Mouse (Mus musculus): ENCODE results near the gene Rabl3. TPM values are rescaled to one million over a fixed set of nuclear protein-coding genes. Genes with fewer than 3 reads are reported as not detected.
A peak's percentile ranks its signal among the peaks of the same experiment; 100 is the strongest.

Gene Rabl3
- total RNA-seq, 1 experiment = 8.3 TPM

DNA sequence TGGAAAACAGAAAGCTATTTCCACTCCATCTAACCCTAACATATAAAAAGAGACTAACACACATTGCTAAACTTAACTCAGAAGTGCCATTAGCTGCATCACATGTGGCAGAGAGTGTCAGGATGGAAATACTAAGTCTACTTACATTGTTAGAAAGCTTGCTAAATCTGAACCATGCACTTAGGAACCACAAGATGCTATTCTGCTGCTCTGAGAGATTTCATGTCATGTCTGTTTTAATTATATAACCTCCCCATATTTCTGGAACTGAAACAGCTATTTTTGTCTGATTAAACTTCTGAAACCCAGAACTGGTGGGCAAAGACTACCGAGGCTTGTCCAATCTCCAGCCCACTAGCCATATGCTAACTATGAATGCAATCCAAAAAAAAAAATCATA lies 7.6 kb upstream of the Rabl3 start:
- peaks cover 16% of the 10 kb centered on the region for H3K36me3 ChIP-seq (ENCODE audit: control insufficient read depth, insufficient read depth, low read length, poor library complexity, severe bottlenecking)
- in situ Hi-C loops (cut with MboI; ENCODE audit: low sequenced_read_pairs in 2 of 2, unreplicated experiment in 2 of 2) = no loop called here
- DNase-seq (ENCODE audit: low read depth, low spot score) = no peak
- H3K9me3 ChIP-seq (ENCODE audit: control insufficient read depth, insufficient read depth, low read depth, low read length) = no peaks in the 10 kb centered on the region
- TF ChIP-seq ZC3H11A (IDR thresholded peaks at IDR 0.05; ENCODE audit: borderline replicate concordance, low read depth, low read length) = no peak
- no peak for TF ChIP-seq HCFC1 (IDR thresholded peaks at IDR 0.05; ENCODE audit: borderline replicate concordance, insufficient read depth, low read length)
- no peak for TF ChIP-seq CHD2 (IDR thresholded peaks at IDR 0.05; ENCODE audit: low read depth, low read length)
- TF ChIP-seq ZNF384 (IDR thresholded peaks at IDR 0.05; ENCODE audit: low read depth, low read length) = no peak
- TF ChIP-seq MAFK (IDR thresholded peaks at IDR 0.05; ENCODE audit: insufficient read depth, low read depth, low read length) = no peak
- no peak overlapping the region for H3K4me3 ChIP-seq (ENCODE audit: insufficient read depth in 1 of 2, low read depth in 1 of 2, low read length in 2 of 2, poor library complexity in 1 of 2, severe bottlenecking in 1 of 2)
- 0 out of 4 replicates have a peak, but pooled peaks cover 0 to 2% of the 10 kb centered on the region in 2 experiments for H3K4me1 ChIP-seq (ENCODE audit: control insufficient read depth in 2 of 2, insufficient read depth in 2 of 2, low read length in 2 of 2, poor library complexity in 1 of 2)
- no peak overlapping the region for H3K27ac ChIP-seq (ENCODE audit: insufficient read depth, low read depth, low read length, poor library complexity, severe bottlenecking)
- no peak overlapping the region for H3K9ac ChIP-seq (ENCODE audit: insufficient read depth, low read depth, low read length, poor library complexity, severe bottlenecking)

- Histone ChIP-seq H3K4me3 (ENCODE audit: insufficient read depth in 1 of 2, low read depth in 1 of 2, low read length in 2 of 2, poor library complexity in 1 of 2, severe bottlenecking in 1 of 2) (no peak overlapping the region), H3K27ac (ENCODE audit: insufficient read depth, low read depth, low read length, poor library complexity, severe bottlenecking) (no peak overlapping the region), H3K9ac (ENCODE audit: insufficient read depth, low read depth, low read length, poor library complexity, severe bottlenecking) (no peak overlapping the region), H3K9me3 (ENCODE audit: control insufficient read depth, insufficient read depth, low read depth, low read length) (no peaks in the 10 kb centered on the region), H3K4me1 (ENCODE audit: control insufficient read depth in 2 of 2, insufficient read depth in 2 of 2, low read length in 2 of 2, poor library complexity in 1 of 2) (peaks cover 0 to 2% of the 10 kb centered on the region in 2 experiments; a peak in 3 of 4 replicates), H3K36me3 (ENCODE audit: control insufficient read depth, insufficient read depth, low read length, poor library complexity, severe bottlenecking) (peaks cover 16% of the 10 kb centered on the region)
- DNase-seq (ENCODE audit: low read depth, low spot score) = no peak
- TF ChIP-seq ZC3H11A (IDR thresholded peaks at IDR 0.05; ENCODE audit: borderline replicate concordance, low read depth, low read length) (no peak), ZNF384 (IDR thresholded peaks at IDR 0.05; ENCODE audit: low read depth, low read length) (no peak), MAFK (IDR thresholded peaks at IDR 0.05; ENCODE audit: insufficient read depth, low read depth, low read length) (no peak)
- in situ Hi-C loops (cut with MboI; ENCODE audit: low sequenced_read_pairs in 2 of 2, unreplicated experiment in 2 of 2) = no loop called here
These were observed 6.2 kb upstream of the Rabl3 start for GRCm38 (mm10) chr16:37533369-37534068.

- Histone ChIP-seq H3K4me1 (ENCODE audit: control insufficient read depth in 2 of 2, insufficient read depth in 2 of 2, low read length in 2 of 2, poor library complexity in 1 of 2) (peaks cover 0 to 6% of the 10 kb centered on the region in 2 experiments; a peak in 3 of 4 replicates), H3K9me3 (ENCODE audit: control insufficient read depth, insufficient read depth, low read depth, low read length) (no peaks in the 10 kb centered on the region), H3K4me3 (ENCODE audit: insufficient read depth in 1 of 2, low read depth in 1 of 2, low read length in 2 of 2, poor library complexity in 1 of 2, severe bottlenecking in 1 of 2) (peak overlapping the region; percentile 91 to 95), H3K36me3 (ENCODE audit: control insufficient read depth, insufficient read depth, low read length, poor library complexity, severe bottlenecking) (peaks cover 8% of the 10 kb centered on the region), H3K27ac (ENCODE audit: insufficient read depth, low read depth, low read length, poor library complexity, severe bottlenecking) (peak overlapping the region; percentile 62), H3K9ac (ENCODE audit: insufficient read depth, low read depth, low read length, poor library complexity, severe bottlenecking) (peak overlapping the region; percentile 94)
- DNase-seq (ENCODE audit: low read depth, low spot score) = no peak
- TF ChIP-seq CHD2 (IDR thresholded peaks at IDR 0.05; ENCODE audit: low read depth, low read length) = no peak
- no peak for TF ChIP-seq ZNF384 (IDR thresholded peaks at IDR 0.05; ENCODE audit: low read depth, low read length)
- TF ChIP-seq HCFC1 (IDR thresholded peaks at IDR 0.05; ENCODE audit: borderline replicate concordance, insufficient read depth, low read length) = no peak
- TF ChIP-seq ZC3H11A (IDR thresholded peaks at IDR 0.05; ENCODE audit: borderline replicate concordance, low read depth, low read length) = no peak
- TF ChIP-seq MAFK (IDR thresholded peaks at IDR 0.05; ENCODE audit: insufficient read depth, low read depth, low read length) = no peak
- in situ Hi-C loops (cut with MboI; ENCODE audit: low sequenced_read_pairs in 2 of 2, unreplicated experiment in 2 of 2) = no loop called here
These were observed 460 bp upstream of the Rabl3 start for GRCm38 (mm10) chr16:37539240-37539610.

DNA sequence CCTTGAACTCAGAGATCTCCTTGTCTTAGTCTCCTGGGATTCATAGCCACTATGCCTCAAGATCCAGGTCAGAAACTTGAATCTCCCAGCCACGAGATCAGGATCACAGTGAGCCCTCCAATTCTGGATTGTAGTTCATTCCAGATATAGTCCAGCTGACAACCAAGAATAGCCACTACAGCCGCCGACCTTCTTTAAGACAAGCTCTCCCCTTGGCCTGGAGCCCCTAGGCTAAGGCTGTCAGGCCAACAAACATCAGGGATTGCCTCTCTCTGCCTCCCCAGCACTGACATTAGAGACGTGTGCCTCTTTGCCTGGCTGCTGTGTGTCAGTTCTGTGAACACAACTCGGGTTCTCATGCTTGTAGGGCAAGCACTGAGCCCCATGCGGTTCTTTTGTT lies 1.1 kb downstream of the Rabl3 start:
- Histone ChIP-seq H3K4me3 (ENCODE audit: insufficient read depth in 1 of 2, low read depth in 1 of 2, low read length in 2 of 2, poor library complexity in 1 of 2, severe bottlenecking in 1 of 2) (peak overlapping the region in 1 of 2 experiments; percentile 95; a peak in 1 of 4 replicates), H3K4me1 (ENCODE audit: control insufficient read depth in 2 of 2, insufficient read depth in 2 of 2, low read length in 2 of 2, poor library complexity in 1 of 2) (peaks cover 0 to 6% of the 10 kb centered on the region in 2 experiments; a peak in 3 of 4 replicates), H3K9me3 (ENCODE audit: control insufficient read depth, insufficient read depth, low read depth, low read length) (no peaks in the 10 kb centered on the region), H3K9ac (ENCODE audit: insufficient read depth, low read depth, low read length, poor library complexity, severe bottlenecking) (no peak overlapping the region), H3K36me3 (ENCODE audit: control insufficient read depth, insufficient read depth, low read length, poor library complexity, severe bottlenecking) (peaks cover 6% of the 10 kb centered on the region), H3K27ac (ENCODE audit: insufficient read depth, low read depth, low read length, poor library complexity, severe bottlenecking) (no peak overlapping the region)
- DNase-seq (ENCODE audit: low read depth, low spot score) = no peak
- in situ Hi-C loops (cut with MboI; ENCODE audit: low sequenced_read_pairs in 2 of 2, unreplicated experiment in 2 of 2) = no loop called here
- no peak for TF ChIP-seq CHD2 (IDR thresholded peaks at IDR 0.05; ENCODE audit: low read depth, low read length)
- TF ChIP-seq HCFC1 (IDR thresholded peaks at IDR 0.05; ENCODE audit: borderline replicate concordance, insufficient read depth, low read length) = no peak
- TF ChIP-seq ZC3H11A (IDR thresholded peaks at IDR 0.05; ENCODE audit: borderline replicate concordance, low read depth, low read length) = no peak
- no peak for TF ChIP-seq ZNF384 (IDR thresholded peaks at IDR 0.05; ENCODE audit: low read depth, low read length)
- TF ChIP-seq MAFK (IDR thresholded peaks at IDR 0.05; ENCODE audit: insufficient read depth, low read depth, low read length) = no peak

Measured in ES-E14 (cell line).